Mouse (Mus musculus) MEL (cell line): ENCODE measurements around the gene Hist1h2af. TPM values are rescaled to one million over a fixed set of nuclear protein-coding genes. Genes with fewer than 3 reads are reported as not detected.

Source experiments
- DNase-seq: peaks from one replicate; pipeline ENCODE4 v3.0.0; 2011; ENCODE audit warnings: low read depth, low spot score
- H3K27ac ChIP-seq: 2 replicates; pipeline ENCODE4 v1.5.1; 2012; ENCODE audit warnings: low read depth, mild to moderate bottlenecking, control low read depth, low read length, moderate library complexity; ENCODE audit not compliant: control insufficient read depth
- H3K27me3 ChIP-seq, 2 experiments: fragments of 150-350 bp in 1 of 2; sonication (generic) in 1 of 2; 2 replicates each; pipeline ENCODE4 v1.6.1; 2012; ENCODE audit warnings: low read length in 2 of 2, mild to moderate bottlenecking in 2 of 2, improper control_type of control experiment in 1 of 2, moderate library complexity in 1 of 2; ENCODE audit not compliant: insufficient read depth in 2 of 2, control insufficient read depth in 1 of 2
- H3K36me3 ChIP-seq, 2 experiments: 2 replicates each; pipeline ENCODE4 v1.6.1; 2012 to 2014; ENCODE audit warnings: low read length in 2 of 2, improper control_type of control experiment in 1 of 2, inconsistent platforms in 1 of 2, mild to moderate bottlenecking in 1 of 2; ENCODE audit not compliant: insufficient read depth in 2 of 2, control insufficient read depth in 1 of 2
- H3K4me1 ChIP-seq, 2 experiments: fragments of 150-350 bp in 1 of 2; sonication (generic) in 1 of 2; 2 replicates each; pipeline ENCODE4 v1.6.1; 2012; ENCODE audit warnings: low read length in 2 of 2, improper control_type of control experiment in 1 of 2, mild to moderate bottlenecking in 1 of 2; ENCODE audit not compliant: insufficient read depth in 2 of 2, control insufficient read depth in 1 of 2
- H3K4me3 ChIP-seq, 2 experiments: fragments of 150-350 bp in 1 of 2; sonication (generic) in 1 of 2; 2 replicates each; pipeline ENCODE4 v1.5.1; 2012; ENCODE audit warnings: low read depth in 2 of 2, low read length in 2 of 2, mild to moderate bottlenecking in 2 of 2, moderate library complexity in 2 of 2, control low read depth in 1 of 2, improper control_type of control experiment in 1 of 2; ENCODE audit not compliant: control insufficient read depth in 1 of 2, insufficient read depth in 1 of 2
- H3K79me2 ChIP-seq: 2 replicates; pipeline ENCODE4 v1.6.1; 2012; ENCODE audit warnings: mild to moderate bottlenecking, low read length, moderate library complexity; ENCODE audit not compliant: control insufficient read depth, poor library complexity, insufficient read depth
- H3K9ac ChIP-seq: 2 replicates; pipeline ENCODE4 v1.6.1; 2012; ENCODE audit warnings: low read depth, mild to moderate bottlenecking, control low read depth, low read length, moderate library complexity; ENCODE audit not compliant: control insufficient read depth, poor library complexity, severe bottlenecking
- H3K9me3 ChIP-seq: fragments of 150-350 bp; sonication (generic); replicated peaks from 2 replicates; pipeline ENCODE4 v1.6.1; 2012; ENCODE audit warnings: mild to moderate bottlenecking, low read length, improper control_type of control experiment, moderate library complexity; ENCODE audit not compliant: insufficient read depth
- CHD1 ChIP-seq: IDR thresholded peaks from 2 replicates; pipeline ENCODE4 v1.6.1; 2012; ENCODE audit warnings: low read depth, mild to moderate bottlenecking, inconsistent platforms, low read length, improper control_type of control experiment
- CTCF ChIP-seq, 3 experiments: IDR thresholded peaks in 2 of 3; conservative IDR thresholded peaks in 1 of 3; 2 replicates each; pipeline ENCODE4 v1.5.1; 2011 to 2012; ENCODE audit warnings: low read length in 3 of 3, low read depth in 2 of 3, mild to moderate bottlenecking in 2 of 3, improper control_type of control experiment in 1 of 3, inconsistent platforms in 1 of 3, mixed read lengths in 1 of 3, moderate library complexity in 1 of 3; ENCODE audit not compliant: control insufficient read depth in 1 of 3, insufficient read depth in 1 of 3, poor library complexity in 1 of 3, severe bottlenecking in 1 of 3
- ELF1 ChIP-seq: IDR thresholded peaks from 2 replicates; pipeline ENCODE4 v1.6.1; 2014; ENCODE audit warnings: low read depth, mild to moderate bottlenecking, inconsistent platforms, low read length, improper control_type of control experiment, moderate library complexity
- ETS1 ChIP-seq: IDR thresholded peaks from 2 replicates; pipeline ENCODE4 v1.6.1; 2012; ENCODE audit warnings: low read depth, mild to moderate bottlenecking, inconsistent platforms, low read length, improper control_type of control experiment, moderate library complexity
- GATA1 ChIP-seq: IDR thresholded peaks from 2 replicates; pipeline ENCODE4 v1.6.1; 2011; ENCODE audit warnings: low read depth, low read length, improper control_type of control experiment
- MAFK ChIP-seq: IDR thresholded peaks from 2 replicates; pipeline ENCODE4 v1.6.1; 2011; ENCODE audit warnings: low read depth, mild to moderate bottlenecking, low read length, improper control_type of control experiment, borderline replicate concordance
- MAX ChIP-seq: IDR thresholded peaks from 2 replicates; pipeline ENCODE4 v1.6.1; 2011; ENCODE audit warnings: low read length, improper control_type of control experiment
- MAZ ChIP-seq: IDR thresholded peaks from 2 replicates; pipeline ENCODE4 v1.6.1; 2012; ENCODE audit warnings: low read depth, mild to moderate bottlenecking, inconsistent platforms, low read length, improper control_type of control experiment
- MXI1 ChIP-seq: IDR thresholded peaks from 2 replicates; pipeline ENCODE4 v1.6.1; 2011; ENCODE audit warnings: mild to moderate bottlenecking, low read depth, low read length, improper control_type of control experiment
- NRF1 ChIP-seq: IDR thresholded peaks from 2 replicates; pipeline ENCODE4 v1.6.1; 2014; ENCODE audit warnings: low read depth, mild to moderate bottlenecking, inconsistent platforms, low read length, improper control_type of control experiment, moderate library complexity; ENCODE audit not compliant: poor library complexity, insufficient read depth, severe bottlenecking
- SIN3A ChIP-seq: IDR thresholded peaks from 2 replicates; pipeline ENCODE4 v1.6.1; 2012; ENCODE audit warnings: low read length, improper control_type of control experiment, inconsistent platforms
- SMC3 ChIP-seq: IDR thresholded peaks from 2 replicates; pipeline ENCODE4 v1.6.1; 2011; ENCODE audit warnings: low read depth, low read length, improper control_type of control experiment
- TBP ChIP-seq: IDR thresholded peaks from 2 replicates; pipeline ENCODE4 v1.8.0; 2011; ENCODE audit warnings: low read depth, low read length, improper control_type of control experiment
- TCF12 ChIP-seq: IDR thresholded peaks from 2 replicates; pipeline ENCODE4 v1.6.1; 2014; ENCODE audit warnings: low read depth, mild to moderate bottlenecking, inconsistent platforms, low read length, improper control_type of control experiment, moderate library complexity
- UBTF ChIP-seq: IDR thresholded peaks from 2 replicates; pipeline ENCODE4 v1.6.1; 2012; ENCODE audit warnings: low read depth, mild to moderate bottlenecking, inconsistent platforms, low read length, improper control_type of control experiment, moderate library complexity, borderline replicate concordance; ENCODE audit not compliant: insufficient read depth
- ZC3H11A ChIP-seq: IDR thresholded peaks from 2 replicates; pipeline ENCODE4 v1.6.1; 2012; ENCODE audit warnings: low read depth, mild to moderate bottlenecking, inconsistent platforms, low read length, improper control_type of control experiment
- ZKSCAN1 ChIP-seq: IDR thresholded peaks from 2 replicates; pipeline ENCODE4 v1.6.1; 2012; ENCODE audit warnings: low read depth, mild to moderate bottlenecking, inconsistent platforms, low read length, improper control_type of control experiment, moderate library complexity
- ZMIZ1 ChIP-seq: IDR thresholded peaks from 2 replicates; pipeline ENCODE4 v1.6.1; 2012; ENCODE audit warnings: low read depth, mild to moderate bottlenecking, inconsistent platforms, low read length, improper control_type of control experiment, moderate library complexity
- polyA plus RNA-seq, 2 experiments: library from polyadenylated mRNA; stranded (reverse) in 1 of 2; unstranded in 1 of 2; fragments of >175 nt in 1 of 2; fragments of >200 nt in 1 of 2; gene quantifications; 2 replicates each; pipeline versions ENCODE4 v1.2.1 to v1.2.4; 2012; ENCODE audit warnings: low replicate concordance in 2 of 2, low read depth in 1 of 2; ENCODE audit not compliant: insufficient read length in 2 of 2, insufficient read depth in 1 of 2, missing spikeins in 1 of 2
- total RNA-seq: library from RNA; depleted of rRNA; stranded (reverse); fragments of 300-350 nt; gene quantifications from 2 replicates; pipeline ENCODE4 v1.2.3, GENCODE M21; 2012

Gene Hist1h2af
- total and polyA plus RNA-seq, 3 experiments, result 64.3 to 939 TPM; not detected in 1

DNA sequence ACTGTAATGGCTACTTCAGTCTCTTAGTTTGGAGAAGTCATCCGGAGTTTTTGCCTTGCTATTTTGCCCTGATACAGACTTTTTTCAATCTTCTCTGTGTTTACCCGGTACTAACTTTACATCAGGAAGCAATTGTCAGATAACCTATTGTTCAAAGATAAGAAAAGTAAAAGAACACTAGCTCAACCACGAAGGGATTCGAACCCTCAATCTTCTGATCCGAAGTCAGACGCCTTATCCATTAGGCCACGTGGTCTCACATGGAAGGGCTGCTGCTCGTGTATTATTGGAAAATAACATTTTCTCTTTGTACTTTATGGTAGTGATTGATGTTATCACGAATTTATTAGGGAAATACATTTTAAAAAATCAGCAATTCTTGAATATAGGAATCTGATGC is 29.9 kb upstream of the Hist1h2af start:
- Histone ChIP-seq H3K4me3 (peak overlapping the region; percentile 4 to 28), H3K27ac (no peak overlapping the region), H3K9me3 (no peaks in the 10 kb centered on the region), H3K27me3 (no peaks in the 10 kb centered on the region), H3K9ac (no peak overlapping the region), H3K79me2 (no peaks in the 10 kb centered on the region), H3K4me1 (peaks cover 0 to 10% of the 10 kb centered on the region in 2 experiments; a peak in 1 of 4 replicates), H3K36me3 (peaks cover 0 to 12% of the 10 kb centered on the region in 2 experiments; a peak in 2 of 4 replicates)
- peak; percentile 100 for TF ChIP-seq TBP
- TF ChIP-seq GATA1, result peak; percentile 96
- TF ChIP-seq ETS1, result no peak
- TF ChIP-seq MAX, result no peak
- no peak for TF ChIP-seq ZKSCAN1
- no peak for TF ChIP-seq MAFK
- TF ChIP-seq SIN3A, result no peak
- no peak for TF ChIP-seq ZC3H11A
- TF ChIP-seq ELF1, result no peak
- TF ChIP-seq CHD1, result no peak
- TF ChIP-seq MXI1, result no peak
- no peak for TF ChIP-seq NRF1
- DNase-seq, result peak; percentile 83

DNA sequence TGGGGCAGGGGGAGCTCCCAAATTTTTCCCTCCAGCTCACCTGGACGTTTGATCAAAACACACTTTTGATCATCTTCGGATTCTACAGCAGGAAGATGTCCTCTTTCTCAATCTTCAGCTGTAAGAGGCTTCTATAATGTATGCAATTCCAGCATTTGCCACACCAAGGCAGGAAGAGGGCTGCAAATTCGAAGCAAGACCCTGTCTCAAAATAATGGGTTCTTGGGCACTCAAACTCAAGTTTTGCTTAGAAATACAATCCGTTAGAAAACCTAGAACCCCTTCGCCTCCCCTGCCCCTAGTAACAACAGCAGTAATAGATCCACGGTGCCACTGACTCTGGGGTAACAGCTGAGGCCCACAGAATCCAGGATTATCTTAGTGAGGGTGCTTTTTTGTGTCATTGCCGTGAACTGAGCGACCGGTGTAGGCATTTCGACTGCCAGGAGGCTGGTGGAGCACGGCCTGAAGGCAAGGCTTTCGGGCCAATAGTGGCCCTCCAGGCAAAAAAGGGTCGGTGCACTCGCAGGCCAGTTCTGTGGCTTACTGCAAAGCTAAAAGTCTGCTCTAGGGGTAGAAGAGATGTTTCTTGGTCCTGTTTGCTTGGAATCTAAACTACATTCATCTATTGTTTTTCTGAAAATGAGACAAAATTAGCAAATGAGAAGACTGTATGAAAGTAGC is 27.9 kb upstream of the Hist1h2af start:
- TF ChIP-seq SMC3 (no peak), MAZ (no peak), UBTF (peak; percentile 69; the same call in 1 of the 2 replicates), ZMIZ1 (no peak), TCF12 (no peak), CTCF (IDR thresholded peaks at IDR 0.05 in 2 of 3, conservative IDR thresholded peaks at IDR 0.05 in 1 of 3; ENCODE audit: control insufficient read depth in 1 of 3, insufficient read depth in 1 of 3, low read depth in 2 of 3, low read length in 3 of 3, poor library complexity in 1 of 3, severe bottlenecking in 1 of 3) (no peak), ZKSCAN1 (no peak)
- TF ChIP-seq, all 39 proteins: peak for 1
- H3K4me1 ChIP-seq, result peaks cover 0 to 10% of the 10 kb centered on the region in 2 experiments; a peak in 1 of 4 replicates
- H3K9me3 ChIP-seq, result no peaks in the 10 kb centered on the region
- no peaks in the 10 kb centered on the region for H3K79me2 ChIP-seq
- peak; percentile 79 for DNase-seq
- no peaks in the 10 kb centered on the region for H3K27me3 ChIP-seq
- H3K4me3 ChIP-seq, result peak overlapping the region; percentile 57 to 66
- peaks cover 0 to 12% of the 10 kb centered on the region in 2 experiments; a peak in 2 of 4 replicates for H3K36me3 ChIP-seq
- H3K9ac ChIP-seq, result peak overlapping the region; percentile 64
- H3K27ac ChIP-seq, result peak overlapping the region; percentile 31
